Mouse (Mus musculus) lung, postnatal 0 days (tissue): ENCODE data around the gene Cdh12.
"Not testable (repeated sequence)": the region's sequence is repeated elsewhere in the genome, so short reads cannot be mapped to it uniquely, and the experiment has no call there.

Experiments
- CTCF ChIP-seq: IDR thresholded peaks from 2 replicates; pipeline ENCODE4 v1.5.1; 2016; ENCODE audit warnings: antibody characterized with exemption, mild to moderate bottlenecking
- EP300 ChIP-seq: IDR thresholded peaks from 2 replicates; pipeline ENCODE4 v1.6.1; 2016; ENCODE audit warnings: antibody characterized with exemption, mild to moderate bottlenecking, control low read depth

DNA sequence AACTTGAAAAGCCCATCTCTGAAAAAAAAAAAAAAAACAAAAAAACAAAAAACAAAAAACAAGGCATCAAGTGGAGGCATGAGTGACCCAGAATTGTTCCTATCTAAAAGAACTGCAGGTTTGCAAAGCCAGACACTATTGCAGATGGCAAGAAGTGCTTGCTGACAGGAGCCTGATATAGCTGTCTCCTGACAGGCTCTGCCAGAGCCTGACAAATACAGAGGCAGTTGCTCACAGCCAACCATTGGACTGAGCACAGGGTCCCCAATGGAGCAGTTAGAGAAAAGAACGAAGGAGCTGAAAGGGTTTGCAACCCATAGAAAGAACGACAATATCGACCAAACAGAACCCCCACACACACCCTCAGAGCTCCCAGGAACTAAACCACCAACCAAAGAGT, 156.7 kb downstream of the Cdh12 start:
- TF ChIP-seq CTCF, EP300: not testable (repeated sequence)
